Mouse (Mus musculus): Measurements from ENCODE around the gene Arhgap8. TPM values are rescaled to one million over a fixed set of nuclear protein-coding genes. Genes with fewer than 3 reads are reported as not detected.
"Not testable (repeated sequence)": the region's sequence is repeated elsewhere in the genome, so short reads cannot be mapped to it uniquely, and the experiment has no call there.

The Arhgap8 gene
- polyA plus RNA-seq, 1 experiment from 2014 or later: 0.53 TPM

GRCm38 (mm10) chr15:84705351-84705901, 14.4 kb upstream of the Arhgap8 start:
- 91% methylated on average over 6 of the region's 6 CpGs for WGBS
- H3K27me3 ChIP-seq (replicated peaks; ENCODE audit: control insufficient read depth, insufficient read depth, low read length): no peaks in the 10 kb centered on the region
- ATAC-seq: no peak
- H3K4me1 ChIP-seq (replicated peaks; ENCODE audit: control insufficient read depth, insufficient read depth, low read length): no peaks in the 10 kb centered on the region
- H3K4me2 ChIP-seq (ENCODE audit: low read length): no peak overlapping the region
- H3K36me3 ChIP-seq (ENCODE audit: control insufficient read depth, insufficient read depth): no peaks in the 10 kb centered on the region
- H3K9me3 ChIP-seq (ENCODE audit: control insufficient read depth, low read length): no peaks in the 10 kb centered on the region
- no peak overlapping the region for H3K9ac ChIP-seq (replicated peaks; ENCODE audit: low read depth, low read length)
- H3K4me3 ChIP-seq (replicated peaks; ENCODE audit: low read length): no peak overlapping the region
- no peak overlapping the region for H3K27ac ChIP-seq (ENCODE audit: low read length)

- 82% methylated on average over 6 of the region's 6 CpGs for WGBS
- Histone ChIP-seq H3K27ac (ENCODE audit: low read length) (no peak overlapping the region), H3K4me2 (ENCODE audit: low read length) (no peak overlapping the region), H3K9me3 (ENCODE audit: control insufficient read depth, low read length) (no peaks in the 10 kb centered on the region), H3K27me3 (replicated peaks; ENCODE audit: control insufficient read depth, insufficient read depth, low read length) (no peaks in the 10 kb centered on the region), H3K36me3 (ENCODE audit: control insufficient read depth, insufficient read depth) (no peaks in the 10 kb centered on the region), H3K4me1 (replicated peaks; ENCODE audit: control insufficient read depth, insufficient read depth, low read length) (no peaks in the 10 kb centered on the region), H3K9ac (replicated peaks; ENCODE audit: low read depth, low read length) (no peak overlapping the region), H3K4me3 (replicated peaks; ENCODE audit: low read length) (no peak overlapping the region)
- ATAC-seq: no peak
Measured at GRCm38 (mm10) chr15:84706983-84707619, 12.8 kb upstream of the Arhgap8 start.

- 69% methylated on average over 14 of the region's 14 CpGs for whole genome bisulfite sequencing
- peaks cover 8% of the 10 kb centered on the region for H3K4me1 ChIP-seq (replicated peaks; ENCODE audit: control insufficient read depth, insufficient read depth, low read length)
- no peaks in the 10 kb centered on the region for H3K27me3 ChIP-seq (replicated peaks; ENCODE audit: control insufficient read depth, insufficient read depth, low read length)
- H3K4me2 ChIP-seq (ENCODE audit: low read length): no peak overlapping the region
- no peak overlapping the region for H3K27ac ChIP-seq (ENCODE audit: low read length)
- no peak overlapping the region for H3K4me3 ChIP-seq (replicated peaks; ENCODE audit: low read length)
- no peak overlapping the region for H3K9ac ChIP-seq (replicated peaks; ENCODE audit: low read depth, low read length)
- H3K9me3 ChIP-seq (ENCODE audit: control insufficient read depth, low read length): no peaks in the 10 kb centered on the region
- ATAC-seq: no peak
- H3K36me3 ChIP-seq (ENCODE audit: control insufficient read depth, insufficient read depth): no peaks in the 10 kb centered on the region
Measured at GRCm38 (mm10) chr15:84712566-84713405, 7.1 kb upstream of the Arhgap8 start.

- peak overlapping the region; percentile 1 for H3K27ac ChIP-seq (ENCODE audit: low read length)
- peak overlapping the region; percentile 14 for H3K9ac ChIP-seq (replicated peaks; ENCODE audit: low read depth, low read length)
- no peaks in the 10 kb centered on the region for H3K9me3 ChIP-seq (ENCODE audit: control insufficient read depth, low read length)
- peak overlapping the region; percentile 21 for H3K4me3 ChIP-seq (replicated peaks; ENCODE audit: low read length)
- H3K36me3 ChIP-seq (ENCODE audit: control insufficient read depth, insufficient read depth): no peaks in the 10 kb centered on the region
- peaks cover 7% of the 10 kb centered on the region for H3K27me3 ChIP-seq (replicated peaks; ENCODE audit: control insufficient read depth, insufficient read depth, low read length)
- H3K4me1 ChIP-seq (replicated peaks; ENCODE audit: control insufficient read depth, insufficient read depth, low read length): peaks cover 9% of the 10 kb centered on the region
- H3K4me2 ChIP-seq (ENCODE audit: low read length): peak overlapping the region; percentile 45
- 1% methylated on average over 17 of the region's 17 CpGs for WGBS
- ATAC-seq: peak; percentile 69
Measured at GRCm38 (mm10) chr15:84714730-84715129, 5.1 kb upstream of the Arhgap8 start.

- peak overlapping the region; percentile 45 for H3K4me2 ChIP-seq (ENCODE audit: low read length)
- H3K4me1 ChIP-seq (replicated peaks; ENCODE audit: control insufficient read depth, insufficient read depth, low read length): peaks cover 13% of the 10 kb centered on the region
- WGBS: 37% methylated on average over 11 of the region's 11 CpGs
- H3K27ac ChIP-seq (ENCODE audit: low read length): peak overlapping the region; percentile 1
- H3K4me3 ChIP-seq (replicated peaks; ENCODE audit: low read length): peak overlapping the region; percentile 21
- H3K9me3 ChIP-seq (ENCODE audit: control insufficient read depth, low read length): no peaks in the 10 kb centered on the region
- ATAC-seq: no peak
- peak overlapping the region; percentile 14; the same call in 1 of the 2 replicates for H3K9ac ChIP-seq (replicated peaks; ENCODE audit: low read depth, low read length)
- peaks cover 11% of the 10 kb centered on the region for H3K27me3 ChIP-seq (replicated peaks; ENCODE audit: control insufficient read depth, insufficient read depth, low read length)
- no peaks in the 10 kb centered on the region for H3K36me3 ChIP-seq (ENCODE audit: control insufficient read depth, insufficient read depth)
Measured at GRCm38 (mm10) chr15:84715132-84715531, 4.7 kb upstream of the Arhgap8 start.

- 64% methylated on average over 6 of the region's 6 CpGs for WGBS
- not testable (repeated sequence) for H3K36me3 ChIP-seq (ENCODE audit: control insufficient read depth, insufficient read depth); ATAC-seq; H3K4me2 ChIP-seq (ENCODE audit: low read length); H3K4me3 ChIP-seq (replicated peaks; ENCODE audit: low read length); H3K9me3 ChIP-seq (ENCODE audit: control insufficient read depth, low read length); H3K9ac ChIP-seq (replicated peaks; ENCODE audit: low read depth, low read length); H3K27ac ChIP-seq (ENCODE audit: low read length)
- Histone ChIP-seq H3K4me1 (replicated peaks; ENCODE audit: control insufficient read depth, insufficient read depth, low read length) (peaks cover 16% of the 10 kb centered on the region), H3K27me3 (replicated peaks; ENCODE audit: control insufficient read depth, insufficient read depth, low read length) (peaks cover 15% of the 10 kb centered on the region)
Measured at GRCm38 (mm10) chr15:84717570-84718270, 2.1 kb upstream of the Arhgap8 start.

- no peaks in the 10 kb centered on the region for H3K9me3 ChIP-seq (ENCODE audit: control insufficient read depth, low read length)
- H3K36me3 ChIP-seq (ENCODE audit: control insufficient read depth, insufficient read depth): no peaks in the 10 kb centered on the region
- H3K4me2 ChIP-seq (ENCODE audit: low read length): no peak overlapping the region
- WGBS: 71% methylated on average over 3 of the region's 3 CpGs
- no peak overlapping the region for H3K27ac ChIP-seq (ENCODE audit: low read length)
- peaks cover 16% of the 10 kb centered on the region for H3K4me1 ChIP-seq (replicated peaks; ENCODE audit: control insufficient read depth, insufficient read depth, low read length)
- H3K9ac ChIP-seq (replicated peaks; ENCODE audit: low read depth, low read length): no peak overlapping the region
- H3K4me3 ChIP-seq (replicated peaks; ENCODE audit: low read length): no peak overlapping the region
- ATAC-seq: no peak
- peaks cover 15% of the 10 kb centered on the region for H3K27me3 ChIP-seq (replicated peaks; ENCODE audit: control insufficient read depth, insufficient read depth, low read length)
Measured at GRCm38 (mm10) chr15:84718785-84719184, 1.1 kb upstream of the Arhgap8 start.

- Histone ChIP-seq H3K4me2 (ENCODE audit: low read length) (peak overlapping the region; percentile 33), H3K9ac (replicated peaks; ENCODE audit: low read depth, low read length) (no peak overlapping the region), H3K4me1 (replicated peaks; ENCODE audit: control insufficient read depth, insufficient read depth, low read length) (peaks cover 8% of the 10 kb centered on the region), H3K9me3 (ENCODE audit: control insufficient read depth, low read length) (no peaks in the 10 kb centered on the region), H3K27ac (ENCODE audit: low read length) (no peak overlapping the region), H3K36me3 (ENCODE audit: control insufficient read depth, insufficient read depth) (no peaks in the 10 kb centered on the region), H3K4me3 (replicated peaks; ENCODE audit: low read length) (no peak overlapping the region), H3K27me3 (replicated peaks; ENCODE audit: control insufficient read depth, insufficient read depth, low read length) (peaks cover 15% of the 10 kb centered on the region)
- WGBS: 6% methylated on average over 33 of the region's 33 CpGs
- no peak for ATAC-seq
Measured at GRCm38 (mm10) chr15:84720291-84721204, 696 bp downstream of the Arhgap8 start.

All from forebrain, embryonic 16.5 days (tissue).